Mouse (Mus musculus): ENCODE measurements at regions not wholly inside any gene's neighbourhood (a gene's known extent, or its start where the extent isn't known, plus 50 kb on each side); places are given as distances from the start of the nearest gene placed in this dataset.

DNA sequence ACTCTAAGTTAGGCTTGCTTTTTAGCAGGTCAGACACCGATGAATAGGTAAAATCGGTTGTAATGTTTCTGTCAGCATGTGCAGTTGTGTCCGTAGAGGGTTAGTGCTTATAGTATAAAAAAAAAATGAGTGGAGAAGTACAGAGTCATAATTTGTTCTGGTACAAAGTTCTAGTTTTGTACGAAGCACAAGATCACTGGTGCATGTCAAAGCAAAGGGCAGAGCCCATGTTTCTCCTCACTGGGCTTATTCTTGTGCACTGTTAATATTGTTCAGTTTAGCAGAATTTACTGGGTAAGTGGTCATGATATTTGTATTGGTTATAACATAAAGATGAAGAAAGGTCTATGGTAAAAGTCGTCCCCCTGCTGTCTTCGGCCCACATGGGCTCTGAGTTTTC is 330.4 kb upstream of the Fam241a start:
- DNase-seq (ENCODE audit: low spot score) = no peak

DNA sequence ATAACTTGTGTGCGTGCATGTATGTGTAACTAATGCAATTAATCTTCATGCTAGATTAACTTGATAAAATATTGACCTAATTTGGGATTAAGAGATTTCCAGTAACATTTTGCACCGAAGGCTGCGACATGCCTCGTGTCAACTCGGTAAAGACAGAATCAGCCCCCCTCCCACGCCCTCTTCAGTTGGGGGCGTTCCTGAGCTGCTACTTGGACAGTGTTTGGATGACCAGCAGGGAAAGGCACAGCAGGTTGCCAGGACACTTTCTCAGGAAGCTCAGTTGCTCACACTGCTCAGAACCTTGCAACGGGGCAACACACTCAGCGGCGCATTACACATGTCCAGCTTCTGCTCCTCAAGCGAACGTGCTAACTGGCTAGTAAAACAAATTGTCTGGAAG is 326.2 kb upstream of the Fam241a start:
- DNase-seq (ENCODE audit: low spot score) = no peak

DNA sequence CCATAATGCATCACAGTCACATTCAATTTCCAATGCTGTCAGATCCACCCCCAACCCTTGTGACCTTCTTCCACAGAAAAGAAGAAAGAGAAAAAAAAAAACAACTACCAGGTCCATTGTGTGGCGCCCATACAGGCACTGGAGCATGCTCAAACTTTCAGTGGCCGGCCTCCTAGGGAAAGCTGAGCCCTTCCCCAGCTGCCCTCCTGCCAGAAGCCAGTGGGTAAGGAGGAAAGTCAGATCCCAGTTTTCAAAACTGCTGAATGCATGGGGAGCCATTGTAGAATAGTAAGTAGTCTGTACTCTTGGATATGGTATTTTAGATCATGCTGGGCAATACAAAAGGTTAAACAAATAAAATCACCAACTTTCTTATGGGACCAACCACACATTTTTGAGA is 325.5 kb upstream of the Fam241a start:
- no peak for DNase-seq (ENCODE audit: low spot score)

DNA sequence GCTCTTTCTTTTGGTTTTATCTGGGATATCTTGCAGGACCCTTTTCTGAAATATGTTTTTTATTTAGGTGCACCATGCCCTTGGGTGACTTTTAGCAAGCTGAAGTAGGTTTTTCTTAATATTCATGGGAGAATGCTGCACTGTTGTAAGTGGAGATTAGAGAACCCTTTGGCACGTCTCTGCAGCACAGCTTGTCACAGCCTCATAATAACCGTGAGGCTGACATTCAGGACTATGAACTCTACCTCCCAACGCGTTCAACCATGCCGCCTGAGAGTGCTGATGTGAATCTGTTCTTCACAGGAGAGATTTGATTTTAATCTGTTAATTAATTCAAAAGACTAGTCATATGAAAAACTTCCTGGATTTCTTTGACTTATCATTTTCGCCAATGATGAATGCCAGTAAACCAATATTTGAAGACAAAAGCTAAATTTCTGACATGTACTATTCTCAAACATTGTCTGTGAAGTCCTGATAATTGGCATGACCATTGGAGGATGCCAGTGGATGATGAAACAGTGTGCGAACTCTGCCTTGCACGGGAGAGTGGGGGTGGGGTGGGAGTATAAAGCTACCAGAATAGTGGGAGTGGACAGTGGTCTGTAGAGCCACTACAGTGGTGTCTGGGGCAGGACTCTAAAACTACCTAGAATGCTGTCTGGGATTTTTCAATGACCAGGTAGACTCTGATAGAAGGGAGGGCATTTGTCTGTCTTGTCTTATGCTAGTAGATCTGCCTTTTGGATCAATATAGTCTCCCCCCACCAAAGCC is 324.8 kb upstream of the Fam241a start:
- DNase-seq (ENCODE audit: low spot score) = no peak

DNA sequence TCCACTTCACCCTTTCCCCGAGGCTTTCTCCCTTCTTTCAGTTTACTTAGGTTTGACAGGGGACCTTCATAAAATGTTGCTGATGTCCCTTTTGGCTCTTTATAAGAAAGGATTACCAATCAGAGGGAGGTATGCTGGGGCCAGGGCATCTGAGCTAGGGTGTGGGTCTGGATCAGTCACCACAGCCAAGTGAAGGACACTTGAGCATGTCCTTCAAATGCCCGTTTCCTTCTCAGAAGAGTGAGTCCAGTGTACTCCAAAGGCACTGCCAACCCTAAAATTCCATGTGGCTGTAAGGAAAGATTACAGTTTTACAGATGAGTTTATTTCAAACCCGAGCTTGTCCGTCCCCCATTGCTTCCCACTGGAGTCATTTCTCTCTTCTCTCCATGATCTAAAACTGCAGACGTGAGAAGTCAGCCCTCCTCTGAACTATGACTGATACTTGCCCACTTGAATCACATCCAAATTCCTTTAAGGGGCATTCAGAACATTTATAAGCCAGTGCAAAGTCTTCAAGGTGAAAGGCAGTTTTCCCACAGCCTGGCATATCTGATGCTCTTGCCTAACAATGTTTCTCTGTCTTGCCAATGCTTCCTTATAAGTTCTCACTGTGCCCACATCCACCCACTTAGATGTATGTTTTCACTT is 321.8 kb upstream of the Fam241a start:
- DNase-seq (ENCODE audit: low spot score) = no peak

DNA sequence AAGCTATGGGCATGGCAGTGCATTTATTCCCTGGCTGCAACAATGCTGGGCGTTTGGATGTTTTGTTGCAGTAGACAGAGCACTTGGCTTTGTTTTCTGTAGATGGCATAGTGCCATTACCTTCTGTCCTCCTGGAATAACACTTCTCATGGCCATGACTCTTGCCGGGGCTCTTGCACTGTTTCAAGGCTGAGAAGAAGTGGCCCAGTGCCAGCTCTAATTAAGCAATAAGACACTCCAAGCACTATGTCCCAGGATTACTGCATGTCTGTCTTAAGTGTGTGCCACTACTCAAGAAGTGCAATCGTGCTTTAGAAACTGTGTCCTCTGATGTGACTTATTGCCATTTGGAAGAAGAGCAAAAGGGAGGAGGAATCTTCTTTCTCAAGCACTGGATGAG is 316.1 kb upstream of the Fam241a start:
- DNase-seq (ENCODE audit: low spot score) = no peak

DNA sequence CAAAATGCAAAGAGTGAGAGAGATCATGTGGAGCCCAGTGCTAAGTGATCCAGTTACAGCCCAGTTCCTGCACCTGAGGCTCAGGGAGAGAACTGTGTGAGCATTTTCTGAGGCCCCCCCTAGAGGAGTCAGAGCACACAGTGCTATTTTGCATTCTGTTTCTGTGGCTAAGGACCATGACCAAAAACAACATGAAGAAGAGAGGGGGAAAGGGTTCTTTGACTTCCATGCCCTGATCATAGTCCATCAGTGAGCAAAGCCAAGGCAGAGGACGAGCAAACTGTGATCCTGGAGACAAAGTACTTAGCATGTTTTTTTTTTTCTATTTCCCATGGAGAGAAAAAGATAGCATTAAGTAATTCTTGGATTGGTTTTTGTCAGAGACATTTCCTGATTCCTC is 314.5 kb upstream of the Fam241a start:
- DNase-seq (ENCODE audit: low spot score) = no peak

DNA sequence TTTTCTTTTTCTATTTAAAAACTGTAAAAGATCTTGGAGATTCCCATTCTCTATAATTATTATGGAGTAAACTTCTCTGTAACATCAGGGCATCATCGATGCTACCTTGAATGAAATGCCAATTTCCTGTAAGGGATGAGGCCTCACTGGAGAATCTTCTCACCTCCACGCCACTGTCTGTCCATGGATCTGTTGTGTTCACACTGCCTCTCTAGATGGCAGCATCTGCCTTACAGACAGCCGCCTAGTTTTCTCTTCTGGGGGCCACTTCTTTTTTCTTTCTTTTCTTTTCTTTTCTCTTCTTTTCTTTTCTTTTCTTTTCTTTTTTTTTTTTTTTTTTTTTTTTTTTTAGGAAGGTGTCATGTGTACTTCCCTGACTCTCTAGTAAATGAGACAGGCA is 310.8 kb upstream of the Fam241a start:
- no peak for DNase-seq (ENCODE audit: low spot score)

DNA sequence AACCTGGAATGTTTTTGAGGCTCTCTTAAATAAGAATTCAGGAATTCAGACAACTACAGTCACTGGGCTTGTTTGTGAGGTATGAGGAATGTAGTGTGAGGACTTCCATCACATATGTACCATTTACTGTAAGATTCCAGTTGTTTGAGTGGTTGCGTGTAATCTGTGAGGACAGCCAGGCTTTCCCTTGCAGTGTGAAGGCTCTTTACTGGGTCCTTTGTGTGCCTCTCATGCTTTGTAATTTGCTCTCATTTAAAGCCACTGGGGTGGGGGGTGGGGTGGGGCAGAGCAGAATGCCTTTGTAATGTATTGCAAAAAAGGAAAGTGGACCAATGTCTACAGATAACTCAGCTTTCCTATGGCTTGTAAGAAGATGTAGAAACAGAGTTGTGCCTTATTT is 310.4 kb upstream of the Fam241a start:
- no peak for DNase-seq (ENCODE audit: low spot score)

DNA sequence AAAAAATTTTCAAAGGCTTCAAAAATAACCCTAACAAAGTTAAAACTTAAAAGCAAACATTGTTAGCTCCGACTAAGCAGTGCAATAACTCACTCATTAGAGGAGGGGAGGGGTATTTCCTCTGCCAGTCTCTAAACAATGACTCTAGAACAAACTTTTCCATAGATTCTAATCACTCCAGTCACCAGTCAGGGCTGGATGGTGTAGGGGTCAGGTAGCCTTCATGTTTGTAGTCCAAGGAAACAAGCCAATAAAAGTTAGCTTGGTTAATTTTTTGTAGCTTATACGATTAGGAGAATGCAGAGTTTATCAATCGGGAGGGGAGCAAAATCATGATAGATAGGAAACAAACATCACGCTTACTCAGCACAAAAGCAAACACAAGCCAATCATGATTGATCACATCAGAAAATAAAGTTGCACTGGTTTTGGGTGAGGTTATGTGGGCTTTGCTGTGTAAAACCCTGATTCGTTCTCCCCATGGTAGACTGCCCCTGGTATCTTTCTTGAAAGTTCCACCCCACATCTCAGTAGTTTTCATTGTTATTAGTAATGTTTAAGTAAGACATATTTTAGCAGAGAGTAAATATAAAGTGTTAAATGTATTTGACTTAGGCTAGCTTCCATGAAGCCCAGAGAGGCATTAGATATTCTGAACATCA is 304.6 kb upstream of the Fam241a start:
- no peak for DNase-seq (ENCODE audit: low spot score)

DNA sequence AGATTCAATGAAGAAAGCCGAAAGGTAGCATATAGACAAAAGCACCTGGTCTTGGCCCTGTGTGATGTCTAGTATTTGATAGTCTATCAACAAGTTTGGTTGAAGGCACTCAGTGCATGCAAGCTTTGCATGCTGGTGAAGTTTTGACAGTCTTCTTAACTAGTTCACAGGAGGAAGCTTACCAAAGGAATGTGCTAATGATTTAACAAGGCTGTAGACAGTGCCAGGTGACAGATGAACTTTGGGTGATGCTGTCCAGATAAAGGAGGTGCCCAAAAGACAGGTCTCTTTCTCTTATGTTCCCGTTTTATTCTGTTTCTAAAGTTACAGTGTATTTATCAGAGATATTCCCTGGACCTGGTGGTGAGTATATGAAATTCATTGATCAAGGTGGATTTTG is 303.3 kb upstream of the Fam241a start:
- DNase-seq (ENCODE audit: low spot score) = no peak

DNA sequence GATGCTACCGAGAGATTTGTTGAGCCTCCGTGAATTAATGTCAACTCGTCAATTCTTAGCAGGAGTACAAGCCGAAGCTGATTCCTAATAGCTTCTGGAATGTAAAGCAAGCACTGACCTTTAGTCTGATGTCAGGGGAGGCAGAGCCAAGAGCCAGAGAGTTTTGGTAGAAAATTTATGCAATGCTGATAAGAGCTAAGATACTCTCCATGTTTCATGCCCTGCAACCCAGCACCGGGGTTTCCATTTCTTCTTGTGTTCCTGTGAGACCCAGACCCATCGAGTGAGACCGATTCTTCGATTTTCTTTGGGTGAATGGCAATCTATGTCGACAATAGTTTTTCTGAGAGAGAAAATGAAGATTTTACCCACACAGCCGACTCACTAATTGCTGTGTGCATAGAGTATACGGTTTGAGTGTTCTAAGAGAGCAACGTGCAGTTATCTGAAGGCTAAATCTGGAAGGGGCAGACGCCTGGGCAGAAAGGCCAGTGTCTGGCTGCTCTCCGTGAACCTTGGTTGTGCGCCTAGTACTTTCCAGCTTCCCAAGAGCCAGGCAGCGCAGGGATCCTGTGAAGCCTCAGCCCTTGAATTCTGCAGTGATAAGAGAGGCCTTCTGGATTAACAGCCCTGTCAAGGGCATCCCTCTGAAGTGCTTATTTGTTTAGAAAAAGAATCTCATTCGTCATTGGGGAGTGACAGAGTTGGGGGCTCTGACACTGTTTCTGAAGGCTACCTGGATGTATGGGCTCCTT is 296.1 kb upstream of the Fam241a start:
- no peak for DNase-seq (ENCODE audit: low spot score)

DNA sequence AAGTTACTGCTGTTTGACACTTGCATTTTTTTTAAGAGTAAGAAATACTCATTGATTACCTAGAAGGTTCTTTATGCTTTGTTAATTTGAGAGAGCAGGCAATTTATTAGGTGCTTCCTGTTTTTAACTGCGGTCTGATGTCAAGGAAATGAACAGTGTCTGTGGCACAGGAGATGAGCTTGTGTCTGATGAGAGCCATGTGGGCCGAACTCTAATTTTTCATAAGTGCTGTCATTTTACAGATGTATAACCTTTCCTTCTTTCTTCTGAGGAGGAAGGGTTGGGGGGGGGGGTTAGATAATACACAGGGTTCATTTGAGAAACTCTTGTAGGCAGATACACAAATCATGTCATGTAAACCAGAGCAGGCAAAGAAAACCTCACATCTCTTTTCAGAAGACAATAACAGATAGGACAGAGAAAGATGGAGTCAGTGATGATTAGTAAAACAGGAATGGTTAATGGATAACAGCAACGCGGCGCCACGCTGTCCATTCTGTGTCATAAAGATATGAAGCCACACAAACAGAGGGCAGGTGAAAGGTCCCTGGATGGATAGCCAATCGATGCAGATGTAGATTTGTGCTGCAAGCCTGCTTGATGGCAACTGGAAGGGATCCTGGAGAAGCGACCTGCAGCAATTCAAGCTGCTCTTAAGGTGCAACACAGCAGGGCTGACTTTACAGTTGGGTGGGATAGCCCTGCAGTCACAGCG is 291.4 kb upstream of the Fam241a start:
- DNase-seq (ENCODE audit: low spot score) = no peak

DNA sequence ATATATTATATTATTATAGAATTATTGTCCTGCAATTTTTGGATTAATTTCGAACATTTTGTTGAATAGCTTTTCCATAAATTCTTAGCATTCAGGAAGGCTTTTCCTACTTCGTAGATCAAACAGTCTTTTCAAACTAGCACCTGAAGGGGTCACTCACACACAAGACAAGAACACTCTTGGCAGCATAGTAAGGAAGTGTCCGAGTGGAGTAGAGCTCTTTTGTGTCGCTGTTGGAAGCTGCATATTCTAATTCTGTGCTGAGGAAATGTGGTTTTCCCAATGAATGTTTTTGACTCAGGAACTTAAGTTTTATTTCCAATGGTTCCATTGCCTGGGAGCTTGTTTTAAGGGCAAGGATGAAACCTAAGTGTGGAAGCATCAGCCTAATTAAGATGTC is 290.2 kb upstream of the Fam241a start:
- DNase-seq (ENCODE audit: low spot score) = no peak

DNA sequence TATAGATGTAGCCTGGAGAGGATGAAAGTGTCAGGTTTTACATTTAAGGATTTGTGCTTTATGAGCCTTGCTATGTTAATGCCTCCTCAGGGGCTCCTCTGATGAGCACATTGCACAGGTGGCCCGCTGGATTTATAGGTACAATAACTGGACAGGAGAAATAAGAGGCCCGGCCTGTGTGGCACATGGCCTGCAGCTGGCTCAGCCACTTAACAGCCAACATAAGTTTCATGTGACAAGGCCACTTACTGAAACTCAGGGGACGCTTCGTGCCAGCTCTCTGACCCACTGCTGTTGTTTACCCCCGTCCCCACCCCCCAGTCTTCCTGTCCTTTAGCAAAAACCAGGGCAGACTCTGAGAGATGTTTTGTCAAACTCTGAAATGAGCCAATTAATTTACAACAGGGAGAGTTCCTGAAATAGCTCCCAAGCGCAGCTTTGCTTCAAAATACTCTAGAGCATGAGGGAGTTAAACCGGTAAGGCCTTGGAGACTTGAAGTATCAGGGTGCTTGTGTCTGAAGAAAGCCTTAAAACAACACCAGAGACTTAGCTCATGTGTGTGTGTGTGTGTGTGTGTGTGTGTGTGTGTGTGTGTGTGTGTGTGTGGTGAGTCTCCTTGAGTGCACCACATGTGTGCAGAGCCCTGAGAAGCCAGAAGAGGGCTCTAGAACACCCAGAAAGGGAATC is 285.2 kb upstream of the Fam241a start:
- no peak for DNase-seq (ENCODE audit: low spot score)

DNA sequence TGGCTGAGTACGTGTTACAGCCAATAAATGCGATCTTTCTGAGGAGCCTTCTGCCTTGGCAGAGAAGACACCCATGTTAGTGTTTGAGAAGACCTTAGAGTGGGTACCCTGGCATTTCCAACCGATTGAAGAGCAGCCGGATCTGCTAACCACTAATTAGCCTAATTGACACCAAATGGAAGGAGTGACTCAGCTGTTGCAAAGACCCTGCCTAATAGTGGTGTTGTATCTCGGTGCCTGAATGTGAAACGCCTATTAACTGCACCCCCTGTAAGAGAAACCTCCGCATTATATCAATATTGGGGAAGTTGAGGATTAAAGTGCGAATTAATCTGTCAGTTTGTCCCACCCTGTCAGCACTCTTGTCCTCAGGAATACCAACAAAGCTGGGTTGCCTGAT is 253.1 kb upstream of the Fam241a start:
- DNase-seq (ENCODE audit: low spot score) = no peak

DNA sequence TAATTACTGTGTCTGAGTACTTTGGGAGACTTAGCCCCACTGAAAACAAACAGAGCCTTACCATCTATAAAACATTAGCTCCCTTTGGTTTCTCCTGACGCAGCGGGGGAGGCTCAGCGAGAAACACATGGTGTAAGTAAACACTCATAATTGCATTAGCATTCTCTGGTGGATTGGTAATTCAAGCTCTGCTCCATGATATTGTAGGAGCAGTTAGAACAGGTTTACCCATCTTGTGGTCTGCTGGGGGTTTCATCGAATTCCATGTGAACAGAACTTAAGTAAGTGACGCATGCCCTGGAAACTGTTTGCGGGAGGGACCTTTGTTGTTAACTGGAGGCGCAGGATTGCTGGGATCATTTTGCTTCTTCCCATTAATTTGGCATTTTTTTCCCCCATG is 249.2 kb upstream of the Fam241a start:
- DNase-seq (ENCODE audit: low spot score) = no peak

DNA sequence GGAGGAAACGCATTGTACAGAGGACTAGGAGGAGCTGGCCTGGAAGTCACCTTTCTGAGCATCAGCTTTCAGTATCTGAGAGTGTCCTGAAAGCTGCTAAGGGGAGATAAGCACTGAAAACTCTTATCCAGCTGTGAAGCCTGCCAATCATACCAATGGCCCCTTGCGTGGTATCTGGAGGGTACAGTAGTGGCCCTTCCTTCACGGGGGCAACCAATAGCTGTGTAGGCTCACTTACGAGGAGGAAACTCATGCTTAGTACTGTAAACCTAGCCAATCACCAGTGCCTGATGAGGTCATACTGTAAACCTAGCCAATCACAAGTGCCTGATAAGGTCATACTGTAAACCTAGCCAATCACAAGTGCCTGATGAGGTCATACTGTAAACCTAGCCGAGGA is 231.7 kb upstream of the Fam241a start:
- DNase-seq (ENCODE audit: low spot score) = no peak

DNA sequence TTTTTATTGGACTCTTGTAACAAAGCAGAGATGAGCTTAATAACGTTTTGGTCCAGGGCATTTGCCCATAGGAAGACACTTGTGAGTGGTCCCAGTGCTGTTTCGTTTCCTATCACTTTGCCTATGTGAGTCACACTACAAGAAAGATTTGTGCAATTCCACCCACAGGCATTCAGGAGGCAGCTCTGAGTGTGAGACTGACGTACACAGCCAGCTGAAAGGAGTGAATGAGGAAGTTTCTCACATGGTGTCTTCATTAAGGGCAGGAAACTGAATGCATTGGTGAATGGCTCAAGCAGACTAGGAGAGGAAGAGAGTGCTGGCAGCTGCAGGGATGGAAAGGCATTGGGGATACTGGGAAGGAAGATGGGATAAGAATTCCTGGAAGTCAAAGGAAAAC is 230.5 kb upstream of the Fam241a start:
- no peak for DNase-seq (ENCODE audit: low spot score)

DNA sequence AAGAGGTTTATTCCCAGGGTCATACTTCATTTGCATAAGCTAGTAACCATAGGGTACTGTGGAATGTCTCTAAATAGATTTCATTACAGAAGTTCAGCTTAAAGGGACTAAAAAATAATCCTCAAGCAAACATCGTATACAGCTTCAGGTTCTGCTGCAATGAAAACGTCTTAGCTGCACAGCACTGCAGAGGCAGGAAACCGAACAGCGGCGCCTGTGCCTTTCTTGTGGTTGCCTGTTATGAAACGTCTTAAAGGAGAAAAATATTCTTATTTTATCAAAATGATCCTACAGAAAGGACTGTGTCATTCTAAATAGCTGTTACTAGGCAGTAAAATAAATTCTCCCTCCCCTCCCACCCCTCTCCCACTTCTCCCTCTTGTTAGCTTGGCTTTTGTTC is 226.0 kb upstream of the Fam241a start:
- DNase-seq (ENCODE audit: low spot score) = no peak

DNA sequence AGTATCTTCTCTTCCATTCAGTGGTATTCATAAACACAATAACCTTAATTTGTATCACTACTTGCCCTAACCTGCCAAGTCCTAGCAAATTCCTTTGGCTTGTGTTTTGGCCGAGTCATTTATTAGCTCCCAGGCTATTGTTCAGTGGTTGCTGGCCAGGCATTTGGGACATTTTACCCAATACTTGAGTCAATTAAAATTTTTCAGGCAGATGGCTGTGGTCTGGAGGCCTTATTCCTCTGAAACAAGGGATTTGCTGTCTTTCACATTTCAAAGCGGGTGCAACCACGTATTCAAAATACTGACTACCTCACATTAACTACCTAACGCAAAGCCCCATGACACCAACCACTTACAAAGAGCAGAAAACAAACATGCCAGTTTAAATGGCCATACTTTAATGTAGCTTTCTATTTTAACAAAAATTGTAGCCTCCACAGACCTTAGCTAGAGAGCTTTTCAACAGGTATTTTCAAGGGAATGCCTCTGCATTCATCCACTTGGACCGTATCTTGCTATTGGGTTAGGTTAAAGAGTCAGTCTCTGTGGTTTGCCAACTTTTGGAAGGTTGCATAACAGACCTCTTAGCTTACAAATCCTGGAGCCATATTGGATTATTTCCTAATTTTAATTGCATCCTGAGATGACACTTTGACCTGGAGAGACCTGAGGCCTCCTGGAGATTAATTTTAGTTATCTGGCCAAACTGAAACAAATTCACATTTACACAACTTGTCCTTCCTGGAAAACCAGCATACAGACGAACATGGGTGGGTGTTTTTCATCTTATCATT is 224.7 kb upstream of the Fam241a start:
- no peak for DNase-seq (ENCODE audit: low spot score)
